Mouse (Mus musculus) embryo, embryonic 11.5 days (tissue): Measurements from ENCODE around the gene Pcdh15.

Experiments
- DNase-seq: peaks from one replicate; pipeline ENCODE4 v3.0.0-alpha.2; 2012; ENCODE audit warnings: low read depth, low spot score

Gene Pcdh15

GRCm38 (mm10) chr10:74513743-74514142 lies 1414.6 kb downstream of the Pcdh15 start:
- no peak for DNase-seq

- no peak for DNase-seq
Measured at GRCm38 (mm10) chr10:74538371-74538770, 1439.2 kb downstream of the Pcdh15 start.

- DNase-seq = no peak
Measured at GRCm38 (mm10) chr10:74555326-74555725, 1456.2 kb downstream of the Pcdh15 start.

GRCm38 (mm10) chr10:74569603-74570002 lies 1470.5 kb downstream of the Pcdh15 start:
- no peak for DNase-seq

GRCm38 (mm10) chr10:74579924-74580323 lies 1480.8 kb downstream of the Pcdh15 start:
- DNase-seq = no peak

GRCm38 (mm10) chr10:74591799-74592198 lies 1492.7 kb downstream of the Pcdh15 start:
- no peak for DNase-seq

GRCm38 (mm10) chr10:74607683-74608082 lies 1508.5 kb downstream of the Pcdh15 start:
- DNase-seq = no peak

GRCm38 (mm10) chr10:74621837-74622236 lies 1522.7 kb downstream of the Pcdh15 start:
- no peak for DNase-seq

GRCm38 (mm10) chr10:74625715-74626114 lies 1526.6 kb downstream of the Pcdh15 start:
- no peak for DNase-seq

- no peak for DNase-seq
Measured at GRCm38 (mm10) chr10:74626596-74626995, 1527.5 kb downstream of the Pcdh15 start.

GRCm38 (mm10) chr10:74631314-74631713 lies 1532.2 kb downstream of the Pcdh15 start:
- no peak for DNase-seq

- DNase-seq = no peak
Measured at GRCm38 (mm10) chr10:74637040-74637439, 1537.9 kb downstream of the Pcdh15 start.

- no peak for DNase-seq
Measured at GRCm38 (mm10) chr10:74642125-74642524, 1543.0 kb downstream of the Pcdh15 start.

GRCm38 (mm10) chr10:74663171-74663570 lies 1564.0 kb downstream of the Pcdh15 start:
- DNase-seq = no peak

GRCm38 (mm10) chr10:74680016-74680491 lies 1580.9 kb downstream of the Pcdh15 start:
- no peak for DNase-seq

- DNase-seq = no peak
Measured at GRCm38 (mm10) chr10:74680559-74680958, 1581.4 kb downstream of the Pcdh15 start.
